Mouse (Mus musculus): ENCODE results near the gene Crtc2. TPM values are rescaled to one million over a fixed set of nuclear protein-coding genes. Genes with fewer than 3 reads are reported as not detected.
"Not testable (repeated sequence)": the region's sequence is repeated elsewhere in the genome, so short reads cannot be mapped to it uniquely, and the experiment has no call there.

The Crtc2 gene
- polyA plus RNA-seq, 1 experiment from 2014 or later: 13.6 TPM

GRCm38 (mm10) chr3:90247630-90247959 lies 6.4 kb upstream of the Crtc2 start:
- H3K9me3 ChIP-seq: no peaks in the 10 kb centered on the region
- 0% methylated on average over 3 of the region's 3 CpGs for WGBS
- peaks cover 26% of the 10 kb centered on the region for H3K36me3 ChIP-seq
- no peak for ATAC-seq (ENCODE audit: extremely low read depth, insufficient number of reproducible peaks, low FRiP score, low TSS enrichment)
- H3K27ac ChIP-seq (replicated peaks): peak overlapping the region; percentile 93
- peak overlapping the region; percentile 94 for H3K4me2 ChIP-seq
- peak overlapping the region; percentile 82 for H3K4me3 ChIP-seq
- H3K27me3 ChIP-seq (replicated peaks): no peaks in the 10 kb centered on the region
- H3K4me1 ChIP-seq: peaks cover 42% of the 10 kb centered on the region
- peak overlapping the region; percentile 92 for H3K9ac ChIP-seq

- ATAC-seq (ENCODE audit: extremely low read depth, insufficient number of reproducible peaks, low FRiP score, low TSS enrichment): peak; percentile 86
- H3K4me3 ChIP-seq: peak within 1 kb of the TSS; percentile 82
- under 1% methylated on average over 44 of the region's 44 CpGs for WGBS
- peaks cover 36% of the 10 kb centered on the region for H3K4me1 ChIP-seq
- H3K9me3 ChIP-seq: no peaks in the 10 kb centered on the region
- H3K36me3 ChIP-seq: peaks cover 26% of the 10 kb centered on the region
- peak within 1 kb of the TSS; percentile 93 for H3K27ac ChIP-seq (replicated peaks)
- peak within 1 kb of the TSS; percentile 94 for H3K4me2 ChIP-seq
- H3K9ac ChIP-seq: peak within 1 kb of the TSS; percentile 92
- no peaks in the 10 kb centered on the region for H3K27me3 ChIP-seq (replicated peaks)
Measured at GRCm38 (mm10) chr3:90247960-90248745, 5.8 kb upstream of the Crtc2 start, which contains the start of gene Slc39a1. Gene Slc39a1 (plus strand): TSS chr3:90248172.

GRCm38 (mm10) chr3:90248746-90249100 lies 5.2 kb upstream of the Crtc2 start:
- Histone ChIP-seq H3K27ac (replicated peaks) (peak overlapping the region; percentile 93), H3K9ac (peak overlapping the region; percentile 92), H3K4me3 (peak overlapping the region; percentile 82), H3K4me1 (peaks cover 30% of the 10 kb centered on the region), H3K4me2 (peak overlapping the region; percentile 94), H3K9me3 (no peaks in the 10 kb centered on the region), H3K27me3 (replicated peaks) (no peaks in the 10 kb centered on the region), H3K36me3 (peaks cover 26% of the 10 kb centered on the region)
- 0 out of 2 replicates have a peak, but pooled peaks have one; percentile 0 for ATAC-seq (ENCODE audit: extremely low read depth, insufficient number of reproducible peaks, low FRiP score, low TSS enrichment)
- WGBS: 0% methylated on average over 10 of the region's 10 CpGs

- peak overlapping the region; percentile 4; the same call in 1 of the 2 replicates for H3K9ac ChIP-seq
- 0 out of 2 replicates have a peak overlapping the region, but pooled peaks have one; percentile 12 for H3K27ac ChIP-seq (replicated peaks)
- H3K4me1 ChIP-seq: peaks cover 38% of the 10 kb centered on the region
- H3K4me3 ChIP-seq: no peak overlapping the region; the same call in 1 of the 2 replicates
- no peaks in the 10 kb centered on the region for H3K27me3 ChIP-seq (replicated peaks)
- peaks cover 26% of the 10 kb centered on the region for H3K36me3 ChIP-seq
- ATAC-seq (ENCODE audit: extremely low read depth, insufficient number of reproducible peaks, low FRiP score, low TSS enrichment): no peak
- WGBS: 71% methylated on average over 6 of the region's 6 CpGs
- peak overlapping the region; percentile 16; the same call in 1 of the 2 replicates for H3K4me2 ChIP-seq
- no peaks in the 10 kb centered on the region for H3K9me3 ChIP-seq
Measured at GRCm38 (mm10) chr3:90250791-90251190, 3.2 kb upstream of the Crtc2 start.

GRCm38 (mm10) chr3:90251731-90252226 lies 2.2 kb upstream of the Crtc2 start:
- H3K9me3 ChIP-seq; ATAC-seq (ENCODE audit: extremely low read depth, insufficient number of reproducible peaks, low FRiP score, low TSS enrichment); H3K4me2 ChIP-seq; H3K27ac ChIP-seq (replicated peaks); H3K9ac ChIP-seq; H3K27me3 ChIP-seq (replicated peaks); H3K4me3 ChIP-seq: not testable (repeated sequence)
- 92% methylated on average over 9 of the region's 12 CpGs for WGBS
- Histone ChIP-seq H3K36me3 (peaks cover 28% of the 10 kb centered on the region), H3K4me1 (peaks cover 43% of the 10 kb centered on the region)

- WGBS: 78% methylated on average over 2 of the region's 2 CpGs
- H3K4me3 ChIP-seq; H3K27me3 ChIP-seq (replicated peaks); H3K9ac ChIP-seq; H3K4me2 ChIP-seq; H3K27ac ChIP-seq (replicated peaks); H3K9me3 ChIP-seq; ATAC-seq (ENCODE audit: extremely low read depth, insufficient number of reproducible peaks, low FRiP score, low TSS enrichment): not testable (repeated sequence)
- Histone ChIP-seq H3K4me1 (peaks cover 39% of the 10 kb centered on the region), H3K36me3 (peaks cover 37% of the 10 kb centered on the region)
Measured at GRCm38 (mm10) chr3:90252659-90253058, 1.3 kb upstream of the Crtc2 start.

- Histone ChIP-seq H3K4me1 (peaks cover 38% of the 10 kb centered on the region), H3K36me3 (peaks cover 42% of the 10 kb centered on the region), H3K4me2 (peak overlapping the region; percentile 89)
- ATAC-seq (ENCODE audit: extremely low read depth, insufficient number of reproducible peaks, low FRiP score, low TSS enrichment); H3K27ac ChIP-seq (replicated peaks); H3K9ac ChIP-seq; H3K9me3 ChIP-seq; H3K4me3 ChIP-seq; H3K27me3 ChIP-seq (replicated peaks): not testable (repeated sequence)
- WGBS: 65% methylated on average over 1 of the region's 1 CpGs
Measured at GRCm38 (mm10) chr3:90253174-90253573, 789 bp upstream of the Crtc2 start.

- Histone ChIP-seq H3K9ac (peak overlapping the region; percentile 97), H3K4me1 (peaks cover 30% of the 10 kb centered on the region), H3K36me3 (peaks cover 53% of the 10 kb centered on the region), H3K27ac (replicated peaks) (peak overlapping the region; percentile 93), H3K27me3 (replicated peaks) (no peaks in the 10 kb centered on the region), H3K4me3 (peak overlapping the region; percentile 97), H3K9me3 (no peaks in the 10 kb centered on the region), H3K4me2 (peak overlapping the region; percentile 89)
- peak; percentile 62 for ATAC-seq (ENCODE audit: extremely low read depth, insufficient number of reproducible peaks, low FRiP score, low TSS enrichment)
- under 1% methylated on average over 41 of the region's 41 CpGs for WGBS
Measured at GRCm38 (mm10) chr3:90254419-90255193, 643 bp downstream of the Crtc2 start.

GRCm38 (mm10) chr3:90255194-90255565 lies 1.2 kb downstream of the Crtc2 start:
- H3K9ac ChIP-seq: peak overlapping the region; percentile 97
- peaks cover 53% of the 10 kb centered on the region for H3K36me3 ChIP-seq
- 16% methylated on average over 2 of the region's 2 CpGs for WGBS
- no peaks in the 10 kb centered on the region for H3K27me3 ChIP-seq (replicated peaks)
- ATAC-seq (ENCODE audit: extremely low read depth, insufficient number of reproducible peaks, low FRiP score, low TSS enrichment): no peak
- H3K9me3 ChIP-seq: no peaks in the 10 kb centered on the region
- H3K4me1 ChIP-seq: peaks cover 26% of the 10 kb centered on the region
- peak overlapping the region; percentile 97 for H3K4me3 ChIP-seq
- H3K27ac ChIP-seq (replicated peaks): peak overlapping the region; percentile 93
- peak overlapping the region; percentile 89 for H3K4me2 ChIP-seq

GRCm38 (mm10) chr3:90255784-90256353 lies 1.9 kb downstream of the Crtc2 start:
- peak overlapping the region; percentile 97; the same call in 1 of the 2 replicates for H3K9ac ChIP-seq
- peaks cover 19% of the 10 kb centered on the region for H3K4me1 ChIP-seq
- no peak overlapping the region for H3K27ac ChIP-seq (replicated peaks)
- no peak for ATAC-seq (ENCODE audit: extremely low read depth, insufficient number of reproducible peaks, low FRiP score, low TSS enrichment)
- no peaks in the 10 kb centered on the region for H3K9me3 ChIP-seq
- peak overlapping the region; percentile 97; the same call in 1 of the 2 replicates for H3K4me3 ChIP-seq
- H3K4me2 ChIP-seq: peak overlapping the region; percentile 89
- peaks cover 53% of the 10 kb centered on the region for H3K36me3 ChIP-seq
- WGBS: 87% methylated on average over 14 of the region's 14 CpGs
- no peaks in the 10 kb centered on the region for H3K27me3 ChIP-seq (replicated peaks)

Measured in heart, embryonic 13.5 days (tissue).